Mouse (Mus musculus) CD4-positive, CD25-positive, alpha-beta regulatory T cell, adult 2 months (primary cell): Measurements from ENCODE around the gene Slc25a24.

Source experiments
- DNase-seq: peaks from one replicate; pipeline ENCODE4 v3.0.0-alpha.2; 2012; ENCODE audit warnings: low read depth, low spot score

Slc25a24 gene

DNA sequence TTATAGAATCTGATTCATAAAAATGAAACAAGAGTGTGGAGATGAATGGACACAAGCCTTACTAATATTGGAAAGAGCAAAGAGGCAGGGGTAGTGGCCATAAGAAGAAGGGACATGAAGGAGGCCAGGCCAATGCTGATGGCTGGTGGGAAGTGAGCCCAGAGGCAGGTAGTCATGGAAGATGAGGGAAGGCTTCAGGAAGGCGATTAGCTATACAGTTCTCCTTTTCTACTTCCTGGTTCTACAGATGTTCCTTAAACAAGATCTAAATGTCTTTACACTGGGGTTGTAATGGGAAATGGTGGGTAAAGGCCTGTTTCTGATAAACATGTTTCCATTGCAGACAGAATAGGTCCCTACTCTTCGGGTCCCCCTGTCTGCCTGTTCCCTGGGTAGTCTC lies 46.2 kb downstream of the Slc25a24 start:
- DNase-seq: no peak

DNA sequence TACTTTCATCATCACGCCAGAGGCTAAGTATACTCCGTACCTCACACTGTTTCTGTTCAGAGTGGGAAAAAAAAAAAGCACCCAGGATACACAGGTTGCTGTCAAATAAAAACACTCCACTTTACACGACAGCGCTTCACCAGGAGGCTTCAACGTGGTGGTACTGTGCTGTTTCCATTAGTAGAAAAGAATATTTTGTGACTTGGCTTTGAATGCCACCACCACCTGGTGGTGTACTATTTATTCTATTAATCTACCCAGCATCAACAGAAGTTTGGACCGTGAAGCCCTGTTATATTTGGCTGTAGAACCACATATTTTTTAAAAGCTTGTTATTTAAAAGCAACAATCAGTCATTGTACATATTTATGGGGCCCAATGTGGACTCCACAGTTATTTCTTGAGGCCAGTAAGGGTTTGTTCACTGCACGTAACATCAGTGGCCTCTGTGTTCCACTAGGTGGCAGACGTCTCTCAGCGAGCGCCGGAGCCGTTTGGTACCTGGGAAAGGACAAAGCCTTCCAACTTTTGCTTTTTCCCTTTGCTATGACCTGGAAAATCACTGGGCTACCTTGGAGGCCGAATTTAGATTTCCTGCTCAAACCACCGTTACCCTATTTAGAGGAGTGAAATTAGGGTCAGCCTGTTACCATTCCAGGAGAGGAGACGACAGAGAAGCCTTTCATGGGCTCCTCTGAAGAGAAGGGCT lies 48.3 kb downstream of the Slc25a24 start:
- DNase-seq: peak; percentile 74

DNA sequence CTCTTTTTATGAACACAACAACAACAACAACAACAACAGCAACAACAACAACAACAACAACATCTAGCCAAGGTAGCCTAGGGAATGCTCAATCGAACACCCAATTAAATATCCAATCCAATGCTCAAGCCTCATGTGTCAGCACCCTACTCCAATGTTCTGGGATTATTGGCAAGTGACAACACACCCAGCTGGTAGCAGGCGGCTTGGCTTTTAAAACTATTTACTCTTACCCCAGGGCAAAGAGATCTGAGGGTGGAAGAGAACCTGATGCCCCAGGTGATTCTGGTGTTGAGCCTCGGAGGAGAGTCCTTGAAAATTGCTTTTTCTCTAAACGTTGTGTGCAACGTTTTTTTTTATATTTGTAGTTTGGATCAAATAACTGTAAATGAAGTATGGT lies 51.4 kb downstream of the Slc25a24 start:
- no peak for DNase-seq

DNA sequence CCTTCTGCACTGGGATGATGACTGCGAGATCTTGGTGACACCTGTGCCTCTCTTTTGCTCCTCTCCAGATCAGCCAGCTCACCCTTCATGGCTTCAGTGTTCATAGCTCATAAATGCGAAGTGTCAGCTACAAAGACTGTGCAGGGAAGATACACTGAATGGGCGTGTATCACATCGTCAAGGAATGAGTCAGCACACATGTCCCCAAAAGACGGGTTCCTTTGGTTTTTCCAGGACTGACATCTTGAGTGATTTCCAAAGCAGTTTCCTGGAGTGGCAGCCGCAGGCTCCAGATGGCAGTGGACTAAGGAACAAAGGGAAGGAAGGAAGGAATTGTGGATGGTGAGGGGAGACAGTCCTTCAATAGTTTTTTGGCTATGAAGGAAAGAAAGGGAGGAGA lies 55.8 kb downstream of the Slc25a24 start:
- no peak for DNase-seq

DNA sequence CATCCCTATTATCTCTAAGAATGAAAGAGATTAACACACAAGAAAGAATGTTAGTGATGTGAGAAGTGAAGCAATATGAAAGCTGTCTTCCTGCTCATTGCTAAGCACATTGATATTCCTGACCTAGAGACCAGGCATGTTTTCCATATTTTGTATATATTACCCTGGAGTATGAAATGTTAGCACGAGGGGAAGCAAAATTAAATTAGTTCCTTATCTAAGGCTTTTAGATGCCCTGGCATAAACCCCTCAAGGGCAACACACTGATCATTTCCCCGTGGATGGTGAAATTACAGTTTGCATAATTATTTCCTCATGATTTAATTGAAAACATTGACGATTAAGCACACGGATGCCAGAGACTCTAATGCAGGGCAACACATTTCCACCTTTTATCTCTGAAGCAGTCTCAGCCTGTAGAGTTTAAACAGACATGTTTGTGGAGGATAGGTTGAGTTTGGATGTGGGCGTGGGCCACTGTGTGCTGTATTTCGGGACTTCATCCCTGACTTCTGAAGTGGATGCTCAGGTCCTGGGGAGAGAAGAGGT lies 56.7 kb downstream of the Slc25a24 start:
- DNase-seq: no peak

DNA sequence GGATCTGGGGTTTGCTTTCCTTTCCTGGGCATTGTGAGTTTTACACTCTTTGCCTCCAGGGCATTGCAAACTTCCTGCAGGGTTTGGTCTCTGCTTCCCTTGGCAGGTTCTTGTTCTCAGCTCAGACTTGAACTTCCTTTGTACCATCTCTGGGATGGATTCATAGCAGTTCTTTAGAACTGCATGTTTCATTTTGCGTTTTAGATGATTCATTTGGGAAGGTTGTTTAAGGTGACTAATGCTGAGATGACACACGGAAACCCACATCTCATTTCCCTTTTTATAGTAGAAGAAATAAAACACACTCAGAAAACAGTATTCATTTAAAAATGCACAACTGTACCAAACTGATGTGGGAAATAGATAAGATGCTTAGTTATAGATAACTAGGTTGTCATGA lies 73.2 kb downstream of the Slc25a24 start:
- no peak for DNase-seq

DNA sequence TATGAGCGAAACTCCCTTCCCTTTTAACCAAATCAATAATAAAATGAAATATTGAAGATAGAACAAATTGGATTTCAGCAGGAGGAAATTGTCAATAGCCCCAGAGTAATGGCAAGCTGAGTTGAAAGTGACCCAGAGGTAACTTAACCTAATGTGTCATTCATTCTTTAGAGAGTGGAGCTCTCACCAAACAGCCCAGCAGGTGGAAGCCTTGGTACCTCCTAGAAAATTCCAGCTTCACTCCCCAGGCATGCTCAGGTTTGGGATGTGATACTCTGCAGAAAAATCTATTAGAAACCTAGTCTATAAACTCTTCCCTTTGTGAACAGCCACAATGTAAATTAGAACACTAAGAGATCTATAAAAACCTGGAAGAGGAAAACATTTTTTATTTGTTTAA lies 76.3 kb downstream of the Slc25a24 start:
- DNase-seq: no peak

DNA sequence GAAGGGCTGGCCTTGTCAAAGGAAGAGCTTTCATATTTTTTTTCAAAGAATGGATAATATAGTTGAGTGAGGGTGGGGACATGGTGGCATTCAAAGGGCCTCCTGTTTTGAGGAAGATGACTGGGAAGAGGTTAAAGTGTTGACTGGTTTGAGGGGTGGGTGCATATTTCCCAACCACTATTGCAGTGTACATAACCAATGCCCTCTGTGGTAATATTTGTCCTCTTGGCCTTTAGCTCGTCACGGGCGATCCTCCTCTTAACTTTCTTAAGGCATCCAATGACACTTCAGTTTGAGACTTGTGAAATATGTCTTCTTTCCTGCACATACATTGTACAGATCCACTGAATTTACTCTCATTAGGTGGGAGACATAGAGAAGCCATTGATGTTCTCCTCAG lies 89.4 kb downstream of the Slc25a24 start:
- DNase-seq: no peak

DNA sequence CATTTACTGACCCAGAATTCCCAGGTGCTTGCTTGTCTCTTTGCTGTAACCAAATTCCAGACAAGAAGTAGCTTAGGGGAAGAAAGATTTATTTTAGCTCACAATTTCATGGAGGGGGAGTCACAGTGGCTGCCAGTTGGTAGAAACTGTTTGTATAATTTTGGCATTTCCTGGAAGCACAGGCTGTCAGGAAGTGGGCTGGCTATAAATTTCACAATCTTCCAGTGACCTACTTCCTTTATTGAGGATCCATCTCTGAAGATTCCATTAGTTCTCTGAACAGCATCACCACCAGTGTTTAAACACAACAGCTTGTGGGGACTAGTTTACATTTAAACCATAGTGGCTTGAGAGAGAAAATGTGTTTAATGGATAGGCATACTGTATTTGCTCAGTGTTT lies 93.4 kb downstream of the Slc25a24 start:
- DNase-seq: no peak
